20 mouse cellular contexts compared by ENCODE assay signal in the genomic region with DNA sequence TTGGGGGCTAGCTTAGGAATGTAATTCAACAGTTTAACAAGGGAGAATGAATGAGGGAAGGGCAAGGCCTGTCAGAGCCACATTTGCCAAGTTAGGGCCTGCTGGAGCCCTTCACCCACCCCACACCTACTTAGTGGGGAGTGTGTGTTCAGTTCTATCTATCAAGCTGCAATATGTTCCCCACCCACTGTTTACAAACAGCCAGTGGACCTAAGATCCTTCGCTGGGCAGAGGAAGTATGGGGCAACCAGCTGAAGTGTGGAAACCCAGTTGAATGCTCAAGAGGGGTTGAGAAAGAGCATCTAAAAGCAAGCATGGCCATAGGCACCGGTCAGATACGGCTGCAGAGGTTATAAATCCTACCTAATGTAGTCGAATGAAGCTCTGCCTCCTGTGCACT. TPM values are rescaled to one million over a fixed set of nuclear protein-coding genes. Genes with fewer than 3 reads are reported as not detected.
"Had no signal": no experiment of that assay in that cellular context is flagged by ENCODE, and none has a peak within 500 bp of the region (broad histone marks: within the 10 kb centered on the region; RNA-seq: fewer than 3 reads in every experiment).

No protein-coding gene starts in this region.

- H3K9ac ChIP-seq: kidney, embryonic 15.5 days; limb, embryonic 13.5 days; liver, embryonic 13.5 days; lung, embryonic 14.5 days; neural tube, embryonic 13.5 days had no signal

- H3K4me3 ChIP-seq: kidney, embryonic 15.5 days; limb, embryonic 13.5 days; liver, embryonic 13.5 days; midbrain, embryonic 10.5 days; neural tube, embryonic 13.5 days had no signal

- H3K36me3 ChIP-seq: kidney, embryonic 15.5 days; limb, embryonic 13.5 days; liver, embryonic 13.5 days; midbrain, embryonic 10.5 days; neural tube, embryonic 13.5 days had no signal

- H3K4me2 ChIP-seq: kidney, embryonic 15.5 days; limb, embryonic 13.5 days; liver, embryonic 13.5 days; lung, embryonic 14.5 days; neural tube, embryonic 13.5 days had no signal

- DNase-seq: kidney, postnatal 14 days; left cerebral cortex, postnatal 4 days; liver, embryonic 13.5 days; lung, embryonic 14.5 days; midbrain, embryonic 14.5 days; right cerebral cortex, postnatal 14 days; thymus, adult 18-20 months; thymus, postnatal 14 days had no signal

- H3K9me3 ChIP-seq: kidney, embryonic 15.5 days; limb, embryonic 13.5 days; liver, embryonic 13.5 days; midbrain, embryonic 10.5 days; neural tube, embryonic 13.5 days had no signal

- H3K27ac ChIP-seq: kidney, embryonic 15.5 days; limb, embryonic 13.5 days; liver, embryonic 13.5 days; neural tube, embryonic 13.5 days had no signal

- ATAC-seq: intestine, embryonic 16.5 days had no signal

- H3K27me3 ChIP-seq: kidney, embryonic 15.5 days; liver, embryonic 13.5 days; neural tube, embryonic 13.5 days had no signal

RNA-seq across cellular contexts. Expression of gene Apobec4, which starts 36.6 kb away (rescaled TPM):
- total RNA-seq: layer of hippocampus, adult 8-10 months; layer of hippocampus, postnatal 14 days; left cerebral cortex, adult 18-20 months; left cerebral cortex, postnatal 10 days; left cerebral cortex, postnatal 4 days had no signal
- polyA plus RNA-seq: intestine, embryonic 16.5 days; kidney, adult 2 months; kidney, embryonic 15.5 days; large intestine, adult 2 months; limb, embryonic 13.5 days; liver, embryonic 13.5 days; lung, embryonic 14.5 days; midbrain, embryonic 10.5 days; midbrain, embryonic 14.5 days; neural tube, embryonic 13.5 days; stomach, embryonic 16.5 days had no signal
